Mouse (Mus musculus): Measurements from ENCODE around the gene Noa1.

Gene Noa1

DNA sequence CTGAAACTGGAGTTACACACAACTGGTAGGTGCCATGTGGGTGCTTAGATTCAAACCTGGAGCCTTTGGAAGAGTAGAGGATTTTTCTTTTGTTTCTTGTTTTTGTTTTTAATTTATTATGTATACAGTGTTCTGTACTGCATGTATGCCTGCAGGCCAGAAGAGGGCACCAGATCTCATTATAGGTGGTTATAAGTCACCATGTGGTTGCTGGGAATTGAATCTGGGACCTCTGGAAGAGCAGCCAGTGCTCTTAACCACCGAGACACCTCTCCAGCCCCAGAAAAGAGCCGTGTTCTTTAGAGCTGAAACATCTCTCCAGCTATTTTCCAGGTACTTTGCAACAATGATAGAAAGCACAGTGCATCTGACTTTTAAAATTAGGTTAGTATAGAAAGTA is 19.3 kb downstream of the Noa1 start:
- no peak for DNase-seq (ENCODE audit: low read depth in 2 of 2, low spot score in 2 of 2)

DNA sequence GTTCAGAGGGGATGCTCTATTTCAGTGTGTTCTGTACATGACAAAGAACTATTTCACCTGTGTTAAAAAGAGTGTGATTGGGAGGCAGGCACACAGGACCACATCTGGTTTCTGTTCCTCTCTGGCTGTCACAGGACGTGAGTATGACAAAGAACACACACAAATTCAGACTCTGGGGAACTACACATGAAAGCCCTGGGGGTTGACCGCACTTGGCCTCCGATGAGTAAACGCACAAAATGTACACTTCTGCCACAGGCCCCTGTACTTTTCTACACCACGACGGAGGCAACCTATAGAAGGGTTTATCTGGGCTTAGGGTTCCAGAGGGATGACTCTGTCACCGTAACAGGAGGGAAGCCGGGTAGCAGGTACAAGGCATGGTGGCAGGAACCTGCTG is 20.2 kb downstream of the Noa1 start:
- DNase-seq (ENCODE audit: low read depth in 2 of 2, low spot score in 2 of 2): no peak

DNA sequence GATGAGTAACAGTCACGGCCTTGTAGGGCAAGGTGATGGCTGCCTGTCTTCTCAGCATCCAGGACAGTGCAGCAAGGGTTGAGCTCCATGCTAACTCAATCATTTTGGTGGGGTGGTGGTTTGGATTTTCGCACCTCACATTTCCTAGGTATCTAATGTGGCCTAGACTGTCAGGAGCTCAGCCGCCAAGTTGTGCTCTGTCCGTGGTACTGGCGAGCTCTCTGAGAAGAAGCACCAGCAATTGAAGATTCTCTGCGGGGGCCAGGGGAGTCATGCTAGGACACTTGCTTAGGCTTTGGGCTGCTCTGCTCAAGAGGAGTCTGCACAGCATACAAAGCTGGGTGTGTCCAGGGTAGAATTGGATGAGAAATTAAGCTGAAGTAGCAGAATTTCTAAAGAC is 22.0 kb downstream of the Noa1 start:
- DNase-seq (ENCODE audit: low read depth in 2 of 2, low spot score in 2 of 2): no peak

DNA sequence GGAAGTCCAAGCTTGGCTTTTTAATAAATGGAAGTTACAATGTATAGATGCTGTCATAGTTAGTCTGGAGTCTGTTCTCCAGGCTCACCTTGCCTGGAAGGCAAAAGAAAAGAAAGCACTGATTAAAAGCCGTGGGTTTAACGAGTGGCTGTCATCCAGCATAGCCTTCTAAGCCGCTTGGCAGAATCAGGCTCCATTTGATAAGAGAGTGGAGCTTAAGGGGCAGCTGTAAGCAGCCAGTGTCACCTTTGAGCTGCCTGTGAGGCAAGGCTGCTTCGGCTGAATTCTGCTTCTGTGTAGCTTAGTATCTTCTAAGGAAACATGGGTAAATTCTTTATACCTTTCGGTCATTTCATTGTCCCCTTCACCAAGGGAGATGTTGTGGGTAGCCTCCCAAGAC is 23.0 kb downstream of the Noa1 start:
- DNase-seq (ENCODE audit: low read depth in 2 of 2, low spot score in 2 of 2): no peak

DNA sequence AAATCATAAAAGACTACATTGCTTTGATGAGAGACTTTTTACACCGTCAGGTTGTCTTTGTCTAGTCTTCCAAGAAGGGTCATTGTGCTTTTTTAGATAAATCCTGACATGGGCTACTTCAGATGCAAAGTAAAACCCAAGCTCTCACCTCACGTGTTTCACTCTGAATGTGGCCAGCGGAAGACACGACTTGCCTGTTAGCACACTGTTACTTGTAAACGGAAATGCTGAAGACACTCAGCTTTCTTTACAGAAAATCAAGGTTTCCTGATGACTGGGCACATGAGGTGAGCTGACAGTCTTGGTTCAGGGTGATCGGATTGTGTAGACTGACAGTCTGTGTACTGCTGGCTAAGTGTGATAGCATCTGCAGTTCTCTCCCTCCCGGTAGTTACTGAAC is 24.2 kb downstream of the Noa1 start:
- DNase-seq (ENCODE audit: low read depth in 2 of 2, low spot score in 2 of 2): no peak

DNA sequence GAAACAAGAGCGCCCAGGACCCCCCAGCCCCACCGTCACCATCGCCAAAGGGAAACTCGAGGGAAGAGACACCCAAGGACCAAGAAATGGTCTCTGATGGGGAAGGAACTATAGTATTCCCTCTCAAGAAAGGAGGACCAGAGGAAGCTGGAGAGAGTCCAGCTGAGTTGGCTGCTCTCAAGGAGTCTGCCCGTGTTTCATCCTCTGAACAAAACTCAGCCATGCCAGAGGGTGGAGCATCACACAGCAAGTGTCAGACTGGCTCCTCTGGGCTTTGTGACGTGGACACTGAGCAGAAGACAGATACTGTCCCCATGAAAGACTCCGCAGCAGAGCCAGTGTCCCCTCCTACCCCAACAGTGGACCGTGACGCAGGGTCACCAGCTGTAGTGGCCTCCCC is 27.6 kb downstream of the Noa1 start:
- no peak for DNase-seq (ENCODE audit: low read depth in 2 of 2, low spot score in 2 of 2)

DNA sequence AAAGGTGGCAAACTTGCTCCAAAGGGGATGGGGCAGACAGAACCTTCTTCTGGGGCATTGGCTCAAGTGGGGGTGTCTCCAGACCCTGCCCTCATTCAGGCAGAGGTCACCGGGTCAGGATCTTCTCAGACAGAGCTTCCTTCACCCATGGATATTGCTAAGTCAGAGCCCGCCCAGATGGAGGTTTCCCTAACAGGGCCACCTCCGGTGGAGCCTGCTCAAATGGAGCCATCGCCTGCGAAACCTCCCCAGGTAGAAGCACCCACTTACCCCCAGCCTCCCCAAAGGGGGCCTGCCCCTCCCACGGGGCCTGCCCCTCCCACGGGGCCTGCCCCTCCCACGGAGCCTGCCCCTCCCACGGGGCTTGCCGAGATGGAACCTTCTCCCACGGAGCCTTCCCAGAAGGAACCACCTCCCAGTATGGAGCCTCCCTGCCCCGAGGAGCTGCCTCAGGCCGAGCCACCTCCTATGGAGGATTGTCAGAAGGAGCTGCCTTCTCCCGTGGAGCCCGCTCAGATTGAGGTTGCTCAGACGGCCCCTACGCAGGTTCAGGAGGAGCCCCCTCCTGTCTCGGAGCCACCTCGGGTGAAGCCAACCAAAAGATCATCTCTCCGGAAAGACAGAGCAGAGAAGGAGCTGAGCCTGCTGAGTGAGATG is 28.2 kb downstream of the Noa1 start:
- no peak for DNase-seq (ENCODE audit: low read depth in 2 of 2, low spot score in 2 of 2)

DNA sequence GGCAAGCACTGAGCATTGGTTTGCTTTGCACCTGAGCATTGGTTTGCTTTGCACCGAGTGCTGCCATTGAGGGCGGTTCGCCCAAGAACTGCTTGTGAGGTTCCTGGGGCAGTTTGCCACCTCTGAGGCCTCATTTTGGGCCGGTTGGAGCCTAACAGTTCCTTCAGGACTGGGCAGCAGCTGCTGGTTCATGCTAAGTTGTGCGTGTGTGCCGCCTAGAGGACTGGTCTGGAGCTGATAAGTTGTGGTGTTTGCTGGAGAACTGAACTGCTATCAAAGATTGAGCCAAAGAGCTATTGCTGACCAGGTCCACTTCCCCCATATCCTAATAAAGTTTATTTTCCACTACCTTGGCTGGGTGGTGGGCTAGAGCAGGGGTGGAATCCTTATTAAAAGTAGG is 32.7 kb downstream of the Noa1 start:
- no peak for DNase-seq (ENCODE audit: low read depth in 2 of 2, low spot score in 2 of 2)

DNA sequence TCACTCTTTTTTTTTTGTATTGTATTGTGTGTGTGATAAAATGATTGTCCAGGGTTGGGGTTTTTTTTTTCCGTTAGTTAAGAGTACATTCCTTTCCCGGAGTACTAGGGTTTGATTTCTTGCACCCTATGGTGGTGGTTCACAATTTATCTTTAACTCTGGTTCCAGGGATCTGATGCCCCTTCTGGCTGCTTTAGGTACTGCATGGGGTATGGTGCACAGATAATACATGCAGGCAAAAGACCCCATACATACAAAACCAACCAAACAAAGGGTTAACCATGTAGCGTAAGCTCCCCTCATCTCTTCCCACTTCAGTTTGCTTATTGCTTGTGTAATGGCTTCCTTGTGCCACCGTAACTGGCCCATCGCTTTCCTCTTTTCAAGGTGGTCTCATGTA is 33.9 kb downstream of the Noa1 start:
- DNase-seq (ENCODE audit: low read depth in 2 of 2, low spot score in 2 of 2): peak; percentile 51 to 64

DNA sequence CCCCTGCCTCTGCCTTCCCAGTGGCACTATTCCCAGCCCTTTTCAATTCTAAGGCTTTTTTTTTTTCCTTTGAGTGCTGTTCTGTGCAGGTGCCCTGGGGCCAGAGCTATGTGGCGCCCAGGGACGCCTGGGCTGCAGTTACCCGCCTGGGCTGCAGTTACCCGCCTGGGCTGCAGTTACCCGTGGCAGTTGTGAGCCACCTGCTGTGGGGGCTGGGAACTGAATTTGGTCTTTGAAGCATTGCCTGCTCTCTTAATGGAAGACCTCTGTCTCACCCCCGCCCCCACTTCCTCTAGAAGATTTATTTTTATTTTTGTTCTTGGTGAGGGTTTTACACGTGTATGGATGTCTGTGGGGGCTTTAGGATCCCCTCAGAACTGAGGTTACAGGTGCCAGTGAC is 36.7 kb downstream of the Noa1 start:
- peak; percentile 29 to 45 for DNase-seq (ENCODE audit: low read depth in 2 of 2, low spot score in 2 of 2)

DNA sequence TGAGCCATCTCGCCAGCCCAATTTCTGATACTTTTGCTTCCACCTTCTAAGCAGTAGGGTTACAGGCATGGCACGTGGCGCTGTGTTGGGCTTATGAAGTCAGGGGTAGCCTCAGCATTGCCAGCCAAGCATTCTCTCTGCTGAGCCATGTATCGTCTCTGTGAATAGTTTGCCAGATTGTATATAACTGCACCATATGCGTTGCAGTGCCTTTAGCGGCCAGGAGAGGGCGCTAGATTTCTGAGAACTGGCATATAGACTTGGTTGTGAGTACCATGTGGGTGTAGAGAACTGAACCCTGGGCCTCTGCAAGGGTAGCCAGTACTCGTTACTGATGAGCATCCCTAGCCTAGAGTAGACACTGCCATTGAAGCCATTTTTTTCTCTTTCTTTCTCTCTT is 40.5 kb downstream of the Noa1 start:
- DNase-seq (ENCODE audit: low read depth in 2 of 2, low spot score in 2 of 2): peak; percentile 33 to 39

DNA sequence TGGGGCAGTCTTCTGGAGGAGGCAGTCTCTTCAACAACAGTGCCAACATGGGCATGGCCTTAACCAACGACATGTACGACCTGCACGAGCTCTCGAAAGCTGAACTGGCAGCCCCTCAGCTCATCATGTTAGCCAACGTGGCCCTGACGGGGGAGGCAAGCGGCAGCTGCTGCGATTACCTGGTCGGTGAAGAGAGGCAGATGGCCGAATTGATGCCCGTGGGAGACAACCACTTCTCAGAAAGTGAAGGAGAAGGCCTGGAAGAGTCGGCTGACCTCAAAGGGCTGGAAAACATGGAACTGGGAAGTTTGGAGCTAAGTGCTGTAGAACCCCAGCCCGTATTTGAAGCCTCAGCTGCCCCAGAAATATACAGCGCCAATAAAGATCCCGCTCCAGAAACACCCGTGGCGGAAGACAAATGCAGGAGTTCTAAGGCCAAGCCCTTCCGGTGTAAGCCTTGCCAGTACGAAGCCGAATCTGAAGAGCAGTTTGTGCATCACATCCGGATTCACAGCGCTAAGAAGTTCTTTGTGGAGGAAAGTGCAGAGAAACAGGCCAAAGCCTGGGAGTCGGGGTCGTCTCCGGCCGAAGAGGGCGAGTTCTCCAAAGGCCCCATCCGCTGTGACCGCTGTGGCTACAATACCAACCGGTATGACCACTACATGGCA is 41.8 kb downstream of the Noa1 start:
- no peak for DNase-seq (ENCODE audit: low read depth in 2 of 2, low spot score in 2 of 2)

DNA sequence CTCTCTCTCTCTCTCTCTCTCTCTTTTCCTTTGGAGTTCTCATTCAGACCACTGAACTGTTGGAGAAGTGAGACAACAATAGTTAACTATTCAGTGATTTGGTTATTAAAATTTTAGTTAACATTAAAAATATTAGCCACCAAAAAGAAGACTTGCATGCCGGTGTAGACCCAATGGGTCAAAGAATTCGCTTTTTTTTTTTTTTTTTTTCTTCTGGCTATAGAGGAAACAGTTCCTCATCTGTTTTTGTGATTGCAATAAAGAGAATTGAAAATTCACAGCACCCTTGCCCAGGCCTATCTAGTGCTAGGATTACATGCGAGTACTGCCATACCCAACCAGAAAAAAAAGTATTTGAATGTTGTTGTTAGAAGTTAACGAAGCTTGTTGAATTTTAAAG is 42.4 kb downstream of the Noa1 start:
- DNase-seq (ENCODE audit: low read depth in 2 of 2, low spot score in 2 of 2): no peak

DNA sequence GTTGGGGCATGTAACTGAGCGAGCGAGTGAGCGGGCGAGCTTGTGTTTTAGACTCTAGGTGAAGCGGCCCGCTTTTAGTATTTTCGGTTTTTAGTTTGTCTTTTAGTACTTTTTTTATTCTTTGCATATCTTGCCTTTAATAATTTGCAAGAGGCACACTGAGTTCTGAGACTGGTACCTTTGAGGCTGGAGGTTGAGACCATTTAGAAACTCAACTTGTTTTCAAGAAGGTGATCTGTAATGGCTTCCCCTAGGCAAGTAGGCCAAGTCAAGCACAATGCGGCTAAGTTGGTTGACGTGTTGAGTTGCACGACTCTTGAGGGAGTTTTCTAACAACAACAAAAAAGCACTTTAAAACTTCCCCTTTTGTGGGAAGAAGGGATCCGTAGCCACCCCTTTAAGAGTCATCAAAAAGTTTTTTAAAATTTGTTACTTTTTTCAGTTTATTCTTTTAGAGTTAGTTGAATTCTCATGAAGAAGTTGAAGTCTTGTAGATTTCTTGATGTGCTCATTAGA is 42.9 kb downstream of the Noa1 start:
- peak; percentile 13 to 28 for DNase-seq (ENCODE audit: low read depth in 2 of 2, low spot score in 2 of 2)

DNA sequence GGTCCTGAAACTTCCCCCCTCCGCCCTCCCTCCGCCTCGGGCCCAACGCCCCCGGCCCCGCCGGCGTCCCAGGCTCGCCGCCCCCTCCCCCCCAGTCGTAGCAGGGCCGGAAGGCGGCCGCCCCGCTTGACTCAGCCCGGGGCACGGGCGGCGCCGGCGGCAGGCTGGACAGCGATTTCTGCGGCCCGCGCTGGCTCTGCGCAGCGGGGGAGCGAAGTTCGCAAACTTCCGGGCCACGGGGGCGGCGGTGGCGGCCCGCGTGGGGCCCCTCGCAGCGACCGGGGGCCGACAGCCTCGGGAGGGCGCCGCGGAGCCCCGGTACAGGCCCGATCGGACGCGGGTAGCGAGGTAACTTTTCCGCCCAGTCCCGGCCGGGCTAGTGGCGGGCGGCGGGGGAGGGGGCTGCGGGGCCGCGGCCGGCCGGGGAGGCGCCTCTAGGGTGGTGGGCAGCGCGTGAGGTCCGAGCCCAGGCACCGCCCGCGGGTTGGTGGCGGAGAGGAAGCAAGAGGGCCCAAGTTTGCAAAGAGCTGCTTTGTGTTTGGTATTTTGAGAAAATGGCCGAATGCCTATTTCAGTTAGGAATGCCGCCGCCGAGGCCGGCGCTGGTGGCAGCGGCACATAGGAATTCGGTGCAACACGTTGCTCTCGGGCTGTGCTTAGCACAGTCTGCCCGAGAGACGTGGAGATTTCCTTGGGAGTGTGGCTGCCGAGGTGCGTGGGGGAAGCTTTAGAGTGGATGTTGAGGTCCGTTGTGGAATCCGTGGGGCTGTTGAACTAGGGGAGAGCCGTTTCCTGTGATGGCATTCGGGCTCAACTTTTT is 43.6 kb downstream of the Noa1 start:
- DNase-seq (ENCODE audit: low read depth in 2 of 2, low spot score in 2 of 2): peak; percentile 17 to 40

DNA sequence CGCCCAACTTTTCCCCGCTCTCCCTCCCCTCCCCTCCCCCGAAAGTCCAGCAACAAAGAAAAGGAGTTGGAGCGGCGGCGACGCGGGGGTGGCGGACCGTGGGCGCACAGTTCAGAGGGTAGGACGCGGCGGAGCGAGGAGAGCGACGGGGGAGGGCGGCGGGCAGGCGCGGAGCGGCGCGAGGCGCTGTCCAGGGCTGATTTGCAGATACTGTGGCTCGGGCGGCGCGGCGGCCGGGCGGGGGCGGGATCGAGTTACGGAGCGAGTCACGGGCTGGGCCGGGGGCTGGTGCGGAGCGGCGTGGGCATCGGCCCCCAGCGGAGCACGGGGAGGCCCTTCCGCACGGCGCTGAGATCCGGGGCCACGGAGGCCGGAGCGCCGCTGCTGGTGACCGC is 44.2 kb downstream of the Noa1 start:
- DNase-seq (ENCODE audit: low read depth in 2 of 2, low spot score in 2 of 2): peak; percentile 24 to 39

DNA sequence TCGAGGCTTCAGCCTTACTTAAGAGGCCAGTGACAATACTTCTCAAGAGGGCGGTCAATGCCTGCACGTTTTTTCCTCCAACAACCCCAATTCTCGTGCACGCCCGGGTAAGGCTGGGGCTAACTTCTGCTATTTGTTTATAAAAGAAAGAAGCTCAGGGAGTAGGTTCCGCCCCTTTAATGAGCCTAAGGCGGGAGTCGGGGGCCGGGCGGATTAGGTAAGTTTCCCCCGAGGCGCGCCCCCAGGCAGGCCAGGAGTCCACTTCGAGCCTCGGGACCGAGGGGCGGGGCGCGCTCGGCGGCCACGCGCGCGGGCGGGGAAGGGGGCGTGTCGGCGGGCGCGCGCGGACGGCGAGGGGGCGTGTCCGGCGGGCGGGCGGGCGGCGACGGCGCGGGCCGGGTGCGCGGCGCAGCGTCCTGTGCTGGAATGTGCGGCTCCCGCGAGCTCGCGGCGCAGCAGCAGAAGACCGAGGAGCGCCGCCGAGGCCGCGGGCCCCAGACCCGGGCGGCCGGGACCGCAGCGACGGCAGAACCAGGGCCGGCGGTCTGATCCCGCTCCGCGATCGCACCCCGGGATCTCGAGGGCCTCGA is 44.7 kb downstream of the Noa1 start, which contains the start of gene Rest:
Gene Rest (plus strand): TSS at position 411 of the 590 bp plus-strand sequence.
- DNase-seq (ENCODE audit: low read depth in 2 of 2, low spot score in 2 of 2): peak; percentile 33 to 50

DNA sequence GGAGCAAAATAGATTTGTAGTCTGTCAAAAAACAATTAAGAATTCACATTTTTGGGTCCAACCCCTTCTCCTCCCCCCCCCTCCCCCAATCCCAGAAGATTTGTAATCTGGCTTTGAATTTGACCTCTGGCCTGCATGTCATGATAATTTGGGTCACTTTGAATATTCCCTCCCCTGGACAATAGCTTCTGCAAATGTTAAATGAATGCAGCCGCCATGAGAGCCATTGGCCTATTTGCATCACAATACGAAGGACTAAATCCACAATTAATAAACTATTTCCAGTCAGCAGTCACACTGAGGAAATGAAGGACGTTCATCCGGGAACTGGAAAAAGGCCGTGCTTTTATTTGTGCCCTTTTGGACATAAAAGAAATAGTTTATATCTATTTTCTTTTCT is 47.8 kb downstream of the Noa1 start:
- no peak for DNase-seq (ENCODE audit: low read depth in 2 of 2, low spot score in 2 of 2)

DNA sequence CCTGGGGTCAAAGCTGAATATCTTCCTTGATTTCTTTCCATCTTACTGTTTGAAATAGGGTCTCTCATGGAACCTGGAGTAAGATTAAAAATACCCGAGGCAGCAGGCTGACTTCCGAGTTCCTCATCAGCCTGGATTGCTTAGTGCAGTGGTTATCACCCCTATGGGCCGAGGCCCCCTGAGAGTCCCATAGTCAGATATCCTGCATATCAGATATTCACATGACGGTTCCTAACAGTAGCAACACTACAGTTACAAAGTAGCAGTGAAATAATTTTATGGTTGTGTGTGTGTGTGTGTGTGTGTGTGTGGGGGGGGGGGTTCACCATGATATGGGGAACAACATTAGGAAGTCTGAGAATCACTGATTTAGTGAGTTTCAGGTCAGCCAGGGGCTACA is 48.7 kb downstream of the Noa1 start:
- no peak for DNase-seq (ENCODE audit: low read depth in 2 of 2, low spot score in 2 of 2)

DNA sequence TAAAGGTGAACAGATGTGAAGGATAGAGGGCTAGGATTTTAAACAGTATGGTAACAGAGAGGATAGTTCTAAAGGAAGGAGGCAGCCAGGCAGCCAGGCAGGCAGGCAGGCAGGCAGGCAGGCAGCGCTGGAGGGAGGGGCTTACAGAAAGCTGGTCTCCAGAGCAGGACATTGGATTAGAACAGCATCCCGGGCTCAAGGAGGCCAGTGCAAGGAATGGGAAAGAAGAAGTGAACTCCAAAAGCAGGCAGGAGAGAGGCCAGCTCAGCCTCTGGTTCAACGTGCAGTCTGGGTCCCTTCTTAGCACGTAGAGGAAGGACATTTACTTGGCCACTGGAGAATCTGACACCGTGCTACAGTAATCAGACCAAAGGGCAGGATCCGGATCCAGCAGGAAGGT is 49.7 kb downstream of the Noa1 start:
- no peak for DNase-seq (ENCODE audit: low read depth in 2 of 2, low spot score in 2 of 2)

DNA sequence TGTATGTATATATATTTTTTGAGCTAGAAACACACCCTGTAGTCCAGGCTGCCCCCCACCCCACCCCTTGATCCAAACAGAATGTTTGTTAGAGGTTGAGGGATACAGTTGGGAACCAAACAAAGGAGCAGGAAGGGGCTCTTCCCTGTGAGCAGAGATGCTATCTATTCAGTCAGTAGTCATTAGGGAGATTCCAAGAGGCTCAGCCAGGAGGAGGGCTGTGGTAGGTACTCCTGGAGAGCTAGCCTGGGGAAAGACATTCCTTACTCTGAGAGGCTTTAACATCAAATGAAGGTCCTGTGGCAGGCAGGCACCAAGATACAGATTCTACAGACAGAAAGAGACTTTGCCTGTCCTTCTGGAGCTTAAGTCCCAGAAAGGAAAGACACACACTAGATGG is 50.6 kb downstream of the Noa1 start:
- no peak for DNase-seq (ENCODE audit: low read depth in 2 of 2, low spot score in 2 of 2)

DNA sequence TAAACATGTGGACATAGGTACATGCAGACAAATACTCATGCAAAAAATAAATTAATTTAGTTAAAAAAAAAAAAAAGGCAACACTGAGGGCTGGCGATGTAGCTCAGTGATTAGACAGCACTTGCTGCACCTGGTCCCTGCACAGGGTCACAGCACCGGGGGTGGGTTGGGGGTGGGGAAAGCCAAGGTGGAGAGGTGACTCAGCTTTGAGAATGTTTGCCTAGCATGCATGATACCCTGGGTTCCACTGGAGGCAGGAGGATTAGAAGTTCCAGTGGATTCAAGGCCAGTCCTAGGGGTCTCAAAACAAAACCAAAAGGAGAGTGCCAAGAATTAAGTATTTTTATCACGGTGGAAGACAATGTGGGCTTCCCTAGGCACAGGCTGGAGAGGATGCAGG is 52.3 kb downstream of the Noa1 start:
- no peak for DNase-seq (ENCODE audit: low read depth in 2 of 2, low spot score in 2 of 2)
